Mouse (Mus musculus) MEL (cell line): ENCODE measurements around the gene Nf1. TPM values are rescaled to one million over a fixed set of nuclear protein-coding genes. Genes with fewer than 3 reads are reported as not detected.

Experiments
- DNase-seq: peaks from one replicate; pipeline ENCODE4 v3.0.0; 2011; ENCODE audit warnings: low read depth, low spot score
- H3K27ac ChIP-seq: 2 replicates; pipeline ENCODE4 v1.5.1; 2012; ENCODE audit warnings: low read depth, mild to moderate bottlenecking, control low read depth, low read length, moderate library complexity; ENCODE audit not compliant: control insufficient read depth
- H3K27me3 ChIP-seq, 2 experiments: fragments of 150-350 bp in 1 of 2; sonication (generic) in 1 of 2; 2 replicates each; pipeline ENCODE4 v1.6.1; 2012; ENCODE audit warnings: low read length in 2 of 2, mild to moderate bottlenecking in 2 of 2, improper control_type of control experiment in 1 of 2, moderate library complexity in 1 of 2; ENCODE audit not compliant: insufficient read depth in 2 of 2, control insufficient read depth in 1 of 2
- H3K36me3 ChIP-seq, 2 experiments: 2 replicates each; pipeline ENCODE4 v1.6.1; 2012 to 2014; ENCODE audit warnings: low read length in 2 of 2, improper control_type of control experiment in 1 of 2, inconsistent platforms in 1 of 2, mild to moderate bottlenecking in 1 of 2; ENCODE audit not compliant: insufficient read depth in 2 of 2, control insufficient read depth in 1 of 2
- H3K4me1 ChIP-seq, 2 experiments: fragments of 150-350 bp in 1 of 2; sonication (generic) in 1 of 2; 2 replicates each; pipeline ENCODE4 v1.6.1; 2012; ENCODE audit warnings: low read length in 2 of 2, improper control_type of control experiment in 1 of 2, mild to moderate bottlenecking in 1 of 2; ENCODE audit not compliant: insufficient read depth in 2 of 2, control insufficient read depth in 1 of 2
- H3K4me3 ChIP-seq, 2 experiments: fragments of 150-350 bp in 1 of 2; sonication (generic) in 1 of 2; 2 replicates each; pipeline ENCODE4 v1.5.1; 2012; ENCODE audit warnings: low read depth in 2 of 2, low read length in 2 of 2, mild to moderate bottlenecking in 2 of 2, moderate library complexity in 2 of 2, control low read depth in 1 of 2, improper control_type of control experiment in 1 of 2; ENCODE audit not compliant: control insufficient read depth in 1 of 2, insufficient read depth in 1 of 2
- H3K79me2 ChIP-seq: 2 replicates; pipeline ENCODE4 v1.6.1; 2012; ENCODE audit warnings: mild to moderate bottlenecking, low read length, moderate library complexity; ENCODE audit not compliant: control insufficient read depth, poor library complexity, insufficient read depth
- H3K9ac ChIP-seq: 2 replicates; pipeline ENCODE4 v1.6.1; 2012; ENCODE audit warnings: low read depth, mild to moderate bottlenecking, control low read depth, low read length, moderate library complexity; ENCODE audit not compliant: control insufficient read depth, poor library complexity, severe bottlenecking
- H3K9me3 ChIP-seq: fragments of 150-350 bp; sonication (generic); replicated peaks from 2 replicates; pipeline ENCODE4 v1.6.1; 2012; ENCODE audit warnings: mild to moderate bottlenecking, low read length, improper control_type of control experiment, moderate library complexity; ENCODE audit not compliant: insufficient read depth
- CHD1 ChIP-seq: IDR thresholded peaks from 2 replicates; pipeline ENCODE4 v1.6.1; 2012; ENCODE audit warnings: low read depth, mild to moderate bottlenecking, inconsistent platforms, low read length, improper control_type of control experiment
- CTCF ChIP-seq, 3 experiments: IDR thresholded peaks in 2 of 3; conservative IDR thresholded peaks in 1 of 3; 2 replicates each; pipeline ENCODE4 v1.5.1; 2011 to 2012; ENCODE audit warnings: low read length in 3 of 3, low read depth in 2 of 3, mild to moderate bottlenecking in 2 of 3, improper control_type of control experiment in 1 of 3, inconsistent platforms in 1 of 3, mixed read lengths in 1 of 3, moderate library complexity in 1 of 3; ENCODE audit not compliant: control insufficient read depth in 1 of 3, insufficient read depth in 1 of 3, poor library complexity in 1 of 3, severe bottlenecking in 1 of 3
- EP300 ChIP-seq, 2 experiments: IDR thresholded peaks; 2 replicates each; pipeline ENCODE4 v1.6.1; 2011; ENCODE audit warnings: improper control_type of control experiment in 2 of 2, low read length in 2 of 2, low read depth in 1 of 2, mild to moderate bottlenecking in 1 of 2
- GABPA ChIP-seq: IDR thresholded peaks from 2 replicates; pipeline ENCODE4 v1.6.1; 2012; ENCODE audit warnings: low read depth, mild to moderate bottlenecking, inconsistent platforms, low read length, improper control_type of control experiment, moderate library complexity
- HCFC1 ChIP-seq: IDR thresholded peaks from 2 replicates; pipeline ENCODE4 v1.6.1; 2012; ENCODE audit warnings: low read depth, mild to moderate bottlenecking, inconsistent platforms, low read length, improper control_type of control experiment, moderate library complexity
- MAZ ChIP-seq: IDR thresholded peaks from 2 replicates; pipeline ENCODE4 v1.6.1; 2012; ENCODE audit warnings: low read depth, mild to moderate bottlenecking, inconsistent platforms, low read length, improper control_type of control experiment
- MEF2A ChIP-seq: IDR thresholded peaks from 2 replicates; pipeline ENCODE4 v1.6.1; 2014; ENCODE audit warnings: low read depth, mild to moderate bottlenecking, inconsistent platforms, low read length, improper control_type of control experiment; ENCODE audit not compliant: poor library complexity, insufficient replicate concordance, severe bottlenecking; ENCODE audit errors: extremely low read depth
- MXI1 ChIP-seq: IDR thresholded peaks from 2 replicates; pipeline ENCODE4 v1.6.1; 2011; ENCODE audit warnings: mild to moderate bottlenecking, low read depth, low read length, improper control_type of control experiment
- MYB ChIP-seq: IDR thresholded peaks from 2 replicates; pipeline ENCODE4 v1.6.1; 2011; ENCODE audit warnings: mild to moderate bottlenecking, low read depth, low read length, improper control_type of control experiment
- MYC ChIP-seq: IDR thresholded peaks from 2 replicates; pipeline ENCODE4 v1.6.1; 2011; ENCODE audit warnings: low read depth, mild to moderate bottlenecking, low read length, improper control_type of control experiment, moderate library complexity
- NRF1 ChIP-seq: IDR thresholded peaks from 2 replicates; pipeline ENCODE4 v1.6.1; 2014; ENCODE audit warnings: low read depth, mild to moderate bottlenecking, inconsistent platforms, low read length, improper control_type of control experiment, moderate library complexity; ENCODE audit not compliant: poor library complexity, insufficient read depth, severe bottlenecking
- POLR2AphosphoS5 ChIP-seq: IDR thresholded peaks from 2 replicates; pipeline ENCODE4 v1.6.1; 2012; ENCODE audit warnings: low read depth, borderline replicate concordance, mild to moderate bottlenecking, inconsistent platforms, low read length, moderate library complexity, mixed read lengths
- RAD21 ChIP-seq: IDR thresholded peaks from 2 replicates; pipeline ENCODE4 v1.6.1; 2011; ENCODE audit warnings: mild to moderate bottlenecking, low read depth, low read length, improper control_type of control experiment
- SIN3A ChIP-seq: IDR thresholded peaks from 2 replicates; pipeline ENCODE4 v1.6.1; 2012; ENCODE audit warnings: low read length, improper control_type of control experiment, inconsistent platforms
- SMC3 ChIP-seq: IDR thresholded peaks from 2 replicates; pipeline ENCODE4 v1.6.1; 2011; ENCODE audit warnings: low read depth, low read length, improper control_type of control experiment
- UBTF ChIP-seq: IDR thresholded peaks from 2 replicates; pipeline ENCODE4 v1.6.1; 2012; ENCODE audit warnings: low read depth, mild to moderate bottlenecking, inconsistent platforms, low read length, improper control_type of control experiment, moderate library complexity, borderline replicate concordance; ENCODE audit not compliant: insufficient read depth
- USF2 ChIP-seq, 2 experiments: IDR thresholded peaks; 2 replicates each; pipeline ENCODE4 v1.6.1; 2011 to 2012; ENCODE audit warnings: improper control_type of control experiment in 2 of 2, low read length in 2 of 2, borderline replicate concordance in 1 of 2, inconsistent platforms in 1 of 2, low read depth in 1 of 2, mild to moderate bottlenecking in 1 of 2; ENCODE audit not compliant: insufficient read depth in 1 of 2
- ZC3H11A ChIP-seq: IDR thresholded peaks from 2 replicates; pipeline ENCODE4 v1.6.1; 2012; ENCODE audit warnings: low read depth, mild to moderate bottlenecking, inconsistent platforms, low read length, improper control_type of control experiment
- ZMIZ1 ChIP-seq: IDR thresholded peaks from 2 replicates; pipeline ENCODE4 v1.6.1; 2012; ENCODE audit warnings: low read depth, mild to moderate bottlenecking, inconsistent platforms, low read length, improper control_type of control experiment, moderate library complexity
- polyA plus RNA-seq, 2 experiments: library from polyadenylated mRNA; stranded (reverse) in 1 of 2; unstranded in 1 of 2; fragments of >175 nt in 1 of 2; fragments of >200 nt in 1 of 2; gene quantifications; 2 replicates each; pipeline versions ENCODE4 v1.2.1 to v1.2.4; 2012; ENCODE audit warnings: low replicate concordance in 2 of 2, low read depth in 1 of 2; ENCODE audit not compliant: insufficient read length in 2 of 2, insufficient read depth in 1 of 2, missing spikeins in 1 of 2
- total RNA-seq: library from RNA; depleted of rRNA; stranded (reverse); fragments of 300-350 nt; gene quantifications from 2 replicates; pipeline ENCODE4 v1.2.3, GENCODE M21; 2012

Nf1 gene
- total and polyA plus RNA-seq, 3 experiments = 13.2 to 108 (median 20.3) TPM

DNA sequence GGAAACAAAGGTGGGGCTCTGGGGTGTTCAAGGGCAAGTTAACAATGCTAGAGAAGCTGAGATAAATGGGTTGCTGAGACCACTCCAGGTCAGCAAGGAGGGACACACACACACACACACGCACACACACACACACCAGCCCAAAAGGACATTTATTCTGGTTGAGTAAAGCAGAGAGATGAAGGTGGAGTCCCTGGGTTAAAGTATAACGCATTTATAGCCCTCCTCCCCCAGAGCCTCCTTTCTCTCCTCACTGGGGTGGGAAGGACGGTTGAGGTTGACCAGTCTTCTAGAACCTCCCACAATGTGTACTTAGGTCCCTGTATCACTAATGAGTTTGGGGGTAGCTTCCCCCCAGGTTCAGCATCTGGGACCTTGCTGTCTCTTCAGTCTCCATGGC lies 47.4 kb upstream of the Nf1 start:
- H3K36me3 ChIP-seq = peaks cover 0 to 17% of the 10 kb centered on the region in 2 experiments; a peak in 2 of 4 replicates
- peaks cover 9 to 24% of the 10 kb centered on the region in 2 experiments for H3K4me1 ChIP-seq
- H3K4me3 ChIP-seq = no peak overlapping the region
- no peak for DNase-seq
- no peaks in the 10 kb centered on the region for H3K27me3 ChIP-seq
- no peak overlapping the region for H3K27ac ChIP-seq
- no peak overlapping the region for H3K9ac ChIP-seq
- H3K9me3 ChIP-seq = no peaks in the 10 kb centered on the region
- no peaks in the 10 kb centered on the region for H3K79me2 ChIP-seq
- TF ChIP-seq SMC3 = no peak

DNA sequence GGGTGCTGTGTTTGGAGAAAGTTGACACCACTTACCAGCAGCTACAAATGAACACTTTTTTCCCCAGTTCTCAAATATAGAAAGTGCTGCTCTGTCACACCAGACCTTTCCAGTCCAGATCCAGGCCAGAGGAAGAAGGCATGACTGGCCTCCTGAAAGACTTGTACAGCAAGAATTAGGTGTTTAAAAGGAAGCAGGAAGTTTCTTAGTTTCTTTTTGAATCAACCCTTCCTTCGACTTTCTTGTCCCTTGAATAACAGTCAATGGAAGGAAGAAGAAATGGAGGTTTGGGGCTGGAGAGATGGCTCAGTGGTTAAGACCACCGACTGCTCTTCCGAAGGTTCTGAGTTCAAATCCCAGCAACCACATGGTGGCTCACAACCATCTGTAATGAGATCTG lies 46.5 kb upstream of the Nf1 start:
- no peaks in the 10 kb centered on the region for H3K79me2 ChIP-seq
- H3K4me1 ChIP-seq = peaks cover 2 to 15% of the 10 kb centered on the region in 2 experiments
- H3K4me3 ChIP-seq = no peak overlapping the region
- H3K9me3 ChIP-seq = no peaks in the 10 kb centered on the region
- H3K36me3 ChIP-seq = peaks cover 0 to 9% of the 10 kb centered on the region in 2 experiments; a peak in 2 of 4 replicates
- no peak for TF ChIP-seq CHD1
- no peak for TF ChIP-seq CTCF (IDR thresholded peaks at IDR 0.05 in 2 of 3, conservative IDR thresholded peaks at IDR 0.05 in 1 of 3; ENCODE audit: control insufficient read depth in 1 of 3, insufficient read depth in 1 of 3, low read depth in 2 of 3, low read length in 3 of 3, poor library complexity in 1 of 3, severe bottlenecking in 1 of 3)
- TF ChIP-seq MYC = no peak
- no peak for TF ChIP-seq POLR2AphosphoS5
- TF ChIP-seq UBTF = no peak
- DNase-seq = no peak
- H3K27me3 ChIP-seq = no peaks in the 10 kb centered on the region
- H3K27ac ChIP-seq = no peak overlapping the region
- no peak overlapping the region for H3K9ac ChIP-seq

DNA sequence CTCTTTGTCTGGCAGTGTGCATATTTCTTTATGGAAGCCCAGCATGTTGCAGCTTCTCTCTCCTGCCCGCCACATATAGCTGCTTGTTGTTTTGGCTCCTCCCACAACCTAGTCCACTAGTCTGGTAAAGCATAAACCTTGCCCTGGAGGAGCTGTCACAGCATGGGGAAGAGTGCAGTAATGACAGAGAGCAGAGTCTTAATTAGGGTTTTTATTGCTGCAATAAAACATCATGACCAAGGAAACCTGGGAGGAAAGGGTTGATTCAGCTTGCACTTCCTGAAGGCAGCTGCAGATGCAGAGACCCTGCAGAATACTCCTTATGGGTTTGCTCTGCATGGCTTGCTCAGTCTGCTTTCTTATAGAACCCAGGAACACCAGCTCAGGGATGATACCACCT lies 45.5 kb upstream of the Nf1 start:
- no peaks in the 10 kb centered on the region for H3K9me3 ChIP-seq
- no peak overlapping the region for H3K4me3 ChIP-seq
- TF ChIP-seq USF2 (IDR thresholded peaks at IDR 0.05; ENCODE audit: borderline replicate concordance in 1 of 2, insufficient read depth in 1 of 2, low read depth in 1 of 2, low read length in 2 of 2) = no peak
- no peak for TF ChIP-seq NRF1
- no peak for TF ChIP-seq CHD1
- TF ChIP-seq MEF2A = no peak
- TF ChIP-seq GABPA = no peak
- TF ChIP-seq SIN3A = no peak
- TF ChIP-seq EP300 (IDR thresholded peaks at IDR 0.05; ENCODE audit: low read depth in 1 of 2, low read length in 2 of 2) = no peak
- TF ChIP-seq HCFC1 = no peak
- TF ChIP-seq RAD21 = no peak
- no peak for TF ChIP-seq ZC3H11A
- no peak for TF ChIP-seq ZMIZ1
- no peak for TF ChIP-seq MYC
- TF ChIP-seq MXI1 = no peak
- TF ChIP-seq MAZ = no peak
- TF ChIP-seq MYB = no peak
- no peak for DNase-seq
- peaks cover 2 to 13% of the 10 kb centered on the region in 2 experiments for H3K4me1 ChIP-seq
- no peaks in the 10 kb centered on the region for H3K27me3 ChIP-seq
- H3K36me3 ChIP-seq = peaks cover 0 to 9% of the 10 kb centered on the region in 2 experiments; a peak in 2 of 4 replicates
- H3K27ac ChIP-seq = no peak overlapping the region
- H3K9ac ChIP-seq = no peak overlapping the region
- H3K79me2 ChIP-seq = no peaks in the 10 kb centered on the region
